Mouse (Mus musculus): ENCODE results near the gene Pnpla3. TPM values are rescaled to one million over a fixed set of nuclear protein-coding genes. Genes with fewer than 3 reads are reported as not detected.

Gene Pnpla3
- polyA plus RNA-seq, 1 experiment, result 21.6 TPM

DNA sequence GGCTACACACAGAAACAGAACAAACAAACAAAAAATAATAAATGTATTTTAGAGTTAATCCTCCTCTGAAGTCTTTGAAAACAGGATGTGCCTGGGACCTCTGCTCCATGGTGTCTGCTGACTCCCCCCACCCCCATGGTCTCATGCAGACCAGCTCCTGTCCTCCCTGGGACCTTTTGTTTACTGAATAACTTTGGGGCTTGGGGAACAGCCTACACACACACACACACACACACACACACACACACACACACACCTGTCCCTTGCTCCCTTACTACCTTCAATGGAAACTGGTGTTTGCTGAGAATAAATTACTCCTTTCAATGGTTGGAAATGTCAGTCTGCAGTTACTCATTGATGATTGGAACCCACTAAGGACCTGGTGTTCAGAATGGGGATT lies 48.4 kb downstream of the Pnpla3 start:
- no peak for DNase-seq (ENCODE audit: extremely low spot score in 1 of 2, low spot score in 1 of 2)

GRCm38 (mm10) chr15:84216461-84217084 lies 48.9 kb downstream of the Pnpla3 start:
- no peak for DNase-seq (ENCODE audit: extremely low spot score in 1 of 2, low spot score in 1 of 2)

- no peak for DNase-seq (ENCODE audit: extremely low spot score in 1 of 2, low spot score in 1 of 2)
Observed at GRCm38 (mm10) chr15:84217969-84218782, 50.5 kb downstream of the Pnpla3 start.

DNA sequence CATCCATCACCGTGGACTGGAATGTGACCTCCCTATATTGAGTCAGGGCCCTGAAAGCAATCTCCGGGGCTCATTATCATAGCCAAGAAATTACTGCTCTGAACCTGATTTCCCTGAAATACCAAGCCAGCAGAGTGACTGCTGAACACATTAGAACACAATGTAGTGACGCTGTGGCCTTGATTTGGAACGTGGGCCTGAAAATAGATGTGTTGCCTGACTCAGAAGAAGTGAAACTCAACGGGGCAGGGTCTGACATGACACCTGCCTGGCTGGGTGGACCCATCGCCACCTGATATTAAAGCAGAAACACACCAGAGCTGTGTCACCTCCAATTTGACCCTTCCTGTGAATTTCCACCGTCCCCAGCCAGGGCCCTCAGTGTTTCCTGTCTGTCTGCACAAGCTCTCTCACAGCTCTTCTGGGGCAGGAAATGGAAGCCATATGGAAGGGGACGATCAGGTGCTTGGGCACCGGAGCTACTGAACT lies 51.2 kb downstream of the Pnpla3 start:
- DNase-seq (ENCODE audit: extremely low spot score in 1 of 2, low spot score in 1 of 2), result no peak

- DNase-seq (ENCODE audit: extremely low spot score in 1 of 2, low spot score in 1 of 2), result no peak
Observed at GRCm38 (mm10) chr15:84221539-84221938, 53.9 kb downstream of the Pnpla3 start.

DNA sequence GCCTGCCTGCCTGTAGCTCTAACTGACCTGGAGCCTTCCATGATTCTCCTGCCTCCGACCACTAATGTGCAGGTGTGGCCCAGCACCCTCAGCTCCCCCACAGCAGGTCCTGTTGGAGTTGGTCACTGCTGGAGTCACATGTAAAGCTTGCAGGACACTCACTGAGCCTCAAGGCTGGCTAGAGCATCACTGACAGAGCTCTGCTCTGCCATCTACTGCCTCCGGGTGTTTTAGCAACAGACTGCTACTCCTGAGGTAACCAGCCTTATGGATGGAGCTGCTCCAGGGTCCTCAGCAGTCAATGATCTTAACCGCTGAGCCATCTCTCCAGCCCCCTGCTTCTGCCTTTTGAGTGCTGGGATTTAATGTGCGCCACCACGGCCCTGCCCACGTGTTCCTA lies 55.8 kb downstream of the Pnpla3 start:
- peak in 1 of 2 experiments; percentile 51 for DNase-seq (ENCODE audit: extremely low spot score in 1 of 2, low spot score in 1 of 2)

- DNase-seq (ENCODE audit: extremely low spot score in 1 of 2, low spot score in 1 of 2), result no peak
Observed at GRCm38 (mm10) chr15:84224779-84225178, 57.1 kb downstream of the Pnpla3 start.

- DNase-seq (ENCODE audit: extremely low spot score in 1 of 2, low spot score in 1 of 2), result no peak
Observed at GRCm38 (mm10) chr15:84226918-84227317, 59.3 kb downstream of the Pnpla3 start.

- DNase-seq (ENCODE audit: extremely low spot score in 1 of 2, low spot score in 1 of 2), result no peak
Observed at GRCm38 (mm10) chr15:84230661-84231060, 63.0 kb downstream of the Pnpla3 start.

GRCm38 (mm10) chr15:84231113-84231712 lies 63.6 kb downstream of the Pnpla3 start:
- peak; percentile 52 to 77 for DNase-seq (ENCODE audit: extremely low spot score in 1 of 2, low spot score in 1 of 2)

DNA sequence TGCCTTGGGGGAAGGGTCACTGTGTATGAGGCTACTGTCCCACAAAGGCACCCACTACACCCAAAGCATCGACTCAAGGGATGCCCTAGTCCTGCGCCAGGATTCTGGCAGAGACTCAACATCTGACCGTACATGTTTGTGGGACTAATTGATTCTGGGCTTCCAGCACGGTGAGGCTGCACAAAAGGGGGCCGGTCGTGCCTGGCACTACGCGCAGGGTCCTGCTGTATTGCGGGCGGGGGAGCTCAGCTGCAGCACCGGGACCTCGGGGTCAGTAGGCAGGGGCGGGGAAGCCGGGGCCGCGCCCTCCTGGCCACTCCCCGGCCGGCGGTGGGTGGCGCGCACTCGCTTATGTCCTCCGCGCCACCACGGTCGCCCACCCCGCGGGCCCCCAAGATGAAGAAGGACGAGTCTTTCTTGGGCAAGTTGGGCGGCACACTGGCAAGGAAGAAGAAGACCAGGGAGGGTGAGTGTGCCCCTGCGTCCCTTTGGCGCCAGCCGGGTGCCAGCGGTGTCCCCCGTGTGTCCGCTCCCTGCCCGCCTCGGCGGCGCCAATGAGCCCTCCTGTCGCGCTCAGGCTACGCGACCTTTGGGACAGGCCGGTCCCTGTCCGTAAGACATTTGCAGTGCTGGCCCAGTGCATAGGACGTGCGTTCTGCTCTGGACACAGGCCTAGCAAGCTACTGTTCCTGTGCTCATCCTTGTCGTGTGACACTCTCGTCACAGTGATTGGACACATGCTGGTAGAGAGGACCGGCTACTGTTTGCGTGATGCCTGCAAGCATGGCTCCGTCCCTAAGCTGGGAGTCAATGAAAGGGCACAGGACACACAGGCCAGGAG lies 64.3 kb downstream of the Pnpla3 start, which contains the start of gene Parvb:
Parvb (plus strand) TSS at position 323 of the 841 bp plus-strand sequence.
- peak in 1 of 2 experiments; percentile 39 for DNase-seq (ENCODE audit: extremely low spot score in 1 of 2, low spot score in 1 of 2)

GRCm38 (mm10) chr15:84232609-84233008 lies 65.0 kb downstream of the Pnpla3 start:
- no peak for DNase-seq (ENCODE audit: extremely low spot score in 1 of 2, low spot score in 1 of 2)

DNA sequence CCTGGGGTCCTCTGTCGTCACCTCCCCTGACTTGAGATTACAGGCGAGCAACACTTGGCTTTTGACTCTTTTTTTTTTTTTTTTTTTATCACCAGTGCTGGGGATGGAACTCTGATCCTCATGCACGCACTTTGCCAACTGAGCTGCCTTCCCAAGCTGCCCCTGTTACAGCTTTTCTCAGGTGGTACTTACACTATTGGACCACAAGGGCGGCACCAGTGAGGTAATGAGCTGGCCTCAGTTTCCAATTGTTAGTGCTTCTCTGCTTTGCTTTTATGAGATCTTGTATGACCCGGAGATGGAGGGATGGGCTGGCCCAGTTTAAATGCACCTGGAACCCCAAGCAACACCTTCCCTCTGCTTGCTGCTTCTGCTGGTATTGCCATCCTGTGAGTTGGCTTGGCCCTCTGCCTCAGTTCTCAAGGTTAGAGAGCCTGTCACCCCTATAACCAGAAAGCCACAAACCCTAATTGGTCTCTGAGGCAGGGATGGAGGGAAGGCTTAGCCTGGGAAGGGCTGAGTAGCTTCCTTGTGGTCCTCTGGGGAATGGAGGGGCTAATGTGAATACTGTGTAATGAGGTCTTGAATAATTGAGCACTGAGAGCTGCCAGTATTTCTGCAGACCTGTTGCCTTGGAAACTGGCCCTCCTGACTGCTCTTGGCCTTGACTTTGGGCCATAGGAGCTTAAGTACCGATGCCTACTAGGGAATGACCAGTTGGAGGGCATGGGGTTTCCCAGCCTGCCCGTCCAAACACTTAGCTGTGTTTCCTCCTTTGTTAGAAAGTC lies 67.4 kb downstream of the Pnpla3 start:
- no peak for DNase-seq (ENCODE audit: extremely low spot score in 1 of 2, low spot score in 1 of 2)

- DNase-seq (ENCODE audit: extremely low spot score in 1 of 2, low spot score in 1 of 2), result no peak
Observed at GRCm38 (mm10) chr15:84235646-84236045, 68.0 kb downstream of the Pnpla3 start.

Other genes with a start within 250 kb of the Pnpla3 start
- 7.6 and 9.6 TPM in 2 replicates for gene Efcab6, start 102.5 kb upstream of the Pnpla3 start, polyA plus RNA-seq (2012; rRNA removed)
- 326 and 363 TPM in 2 replicates for gene Sult4a1, start 62.1 kb upstream of the Pnpla3 start, polyA plus RNA-seq (2012; rRNA removed)
- gene Pnpla5, start 44.7 kb upstream of the Pnpla3 start, polyA plus RNA-seq (2012; rRNA removed), result 0.04 TPM in 1 of 2 replicates, not detected in the other
- 43.7 and 53.4 TPM in 2 replicates for gene Samm50, start 24.4 kb downstream of the Pnpla3 start, polyA plus RNA-seq (2012; rRNA removed)
- 16.2 and 17.0 TPM in 2 replicates for gene Parvb, start 64.2 kb downstream of the Pnpla3 start, polyA plus RNA-seq (2012; rRNA removed)
- gene Parvg, start 156.2 kb downstream of the Pnpla3 start, polyA plus RNA-seq (2012; rRNA removed), result 5.0 and 5.4 TPM in 2 replicates